Mouse (Mus musculus) heart, postnatal 0 days (tissue): ENCODE results near the gene Klhdc8b.

Experiments used
- CTCF ChIP-seq: IDR thresholded peaks from 2 replicates; pipeline ENCODE4 v1.5.1; 2016; ENCODE audit warnings: antibody characterized with exemption, control low read depth, low read depth
- EP300 ChIP-seq: IDR thresholded peaks from 2 replicates; pipeline ENCODE4 v1.6.1; 2016; ENCODE audit warnings: antibody characterized with exemption, low read depth

DNA sequence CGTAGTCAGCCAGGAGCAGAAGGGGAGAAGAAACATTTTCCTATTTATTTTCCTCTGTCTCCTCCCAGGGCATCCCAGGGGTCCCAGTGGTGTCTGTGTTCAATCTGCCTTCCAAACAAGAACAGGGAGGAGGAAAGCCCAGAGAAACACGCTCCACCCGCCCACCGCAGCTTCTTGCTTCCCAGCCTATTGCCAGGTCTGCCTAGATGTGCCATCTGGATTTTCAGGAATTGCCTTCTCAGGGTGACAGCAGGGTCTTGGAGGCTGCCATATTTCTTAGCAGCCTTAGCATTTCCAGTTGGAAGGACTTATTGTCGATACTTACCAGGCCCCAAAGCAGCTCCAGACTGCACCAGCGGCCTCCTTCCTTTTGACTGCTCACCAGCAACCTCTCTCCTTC, 22.2 kb downstream of the Klhdc8b start:
- no peak for TF ChIP-seq CTCF
- TF ChIP-seq EP300, result no peak
